Mouse (Mus musculus): ENCODE data around the gene Olfr628. TPM values are rescaled to one million over a fixed set of nuclear protein-coding genes. Genes with fewer than 3 reads are reported as not detected.
"Not testable (repeated sequence)": the region's sequence is repeated elsewhere in the genome, so short reads cannot be mapped to it uniquely, and the experiment has no call there.

The Olfr628 gene
- not detected in 2 replicates for polyA plus RNA-seq (2011; ENCODE audit: insufficient read length, low read depth, missing spikeins)

DNA sequence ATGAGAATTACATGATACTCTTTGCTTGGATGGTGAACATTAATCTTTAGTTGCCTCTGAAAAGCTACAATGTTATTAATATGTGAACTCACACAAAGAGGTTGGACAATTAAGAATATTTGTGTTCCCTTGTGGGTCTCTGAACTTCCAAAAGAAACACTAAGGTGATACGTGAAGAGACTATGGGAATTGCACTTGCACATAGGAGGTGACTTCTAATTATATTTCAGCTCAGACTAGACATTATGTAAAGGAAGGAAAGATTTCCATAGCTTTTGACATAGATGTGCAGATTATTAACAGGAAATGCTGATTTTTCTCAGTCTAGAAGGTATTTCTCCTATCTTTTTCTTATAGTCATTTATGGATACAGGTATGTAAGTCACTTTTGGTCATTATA is at the start of gene Olfr628:
Olfr628 (plus strand) TSS at position 301 of the 400 bp plus-strand sequence.
- H3K4me3 ChIP-seq (ENCODE audit: insufficient read depth, low read length): no peak within 1 kb of the TSS
- no peak within 1 kb of the TSS for H3K27ac ChIP-seq (ENCODE audit: insufficient read depth, low read length)
- TF ChIP-seq POLR2A (IDR thresholded peaks at IDR 0.05; ENCODE audit: low read depth, low read length): no peak
- no peaks in the 10 kb centered on the region for H3K4me1 ChIP-seq (ENCODE audit: control insufficient read depth, insufficient read depth, low read length)

GRCm38 (mm10) chr7:103682420-103682819 is 47.8 kb upstream of the Olfr628 start, which contains the start of gene Olfr625-ps1:
Olfr625-ps1 (plus strand) TSS chr7:103682720.
- no peak within 1 kb of the TSS for H3K4me3 ChIP-seq (ENCODE audit: insufficient read depth, low read length)
- H3K4me1 ChIP-seq (ENCODE audit: control insufficient read depth, insufficient read depth, low read length): no peaks in the 10 kb centered on the region
- H3K27ac ChIP-seq (ENCODE audit: insufficient read depth, low read length): no peak within 1 kb of the TSS
- TF ChIP-seq CTCF (IDR thresholded peaks at IDR 0.05; ENCODE audit: borderline replicate concordance, insufficient read depth, low read length) (no peak), POLR2A (IDR thresholded peaks at IDR 0.05; ENCODE audit: low read depth, low read length) (no peak)

- TF ChIP-seq POLR2A (IDR thresholded peaks at IDR 0.05; ENCODE audit: low read depth, low read length) (no peak), CTCF (IDR thresholded peaks at IDR 0.05; ENCODE audit: borderline replicate concordance, insufficient read depth, low read length) (no peak)
- H3K4me3 ChIP-seq (ENCODE audit: insufficient read depth, low read length): no peak overlapping the region
Measured at GRCm38 (mm10) chr7:103699469-103699868, 30.7 kb upstream of the Olfr628 start.

GRCm38 (mm10) chr7:103712024-103712423 is 18.1 kb upstream of the Olfr628 start:
- Histone ChIP-seq H3K4me1 (ENCODE audit: control insufficient read depth, insufficient read depth, low read length) (no peaks in the 10 kb centered on the region), H3K4me3 (ENCODE audit: insufficient read depth, low read length) (no peak overlapping the region), H3K27ac (ENCODE audit: insufficient read depth, low read length) (no peak overlapping the region)
- TF ChIP-seq POLR2A (IDR thresholded peaks at IDR 0.05; ENCODE audit: low read depth, low read length): no peak
- TF ChIP-seq CTCF (IDR thresholded peaks at IDR 0.05; ENCODE audit: borderline replicate concordance, insufficient read depth, low read length): no peak

More at GRCm38 (mm10) chr7:103699469-103699868, 30.7 kb upstream of the Olfr628 start:
- no peak overlapping the region for H3K27ac ChIP-seq (ENCODE audit: insufficient read depth, low read length)
- H3K4me1 ChIP-seq (ENCODE audit: control insufficient read depth, insufficient read depth, low read length): no peaks in the 10 kb centered on the region

GRCm38 (mm10) chr7:103714371-103714770 is 15.8 kb upstream of the Olfr628 start, which contains the start of gene Olfr243:
Olfr243 (plus strand) TSS chr7:103714671.
- H3K27ac ChIP-seq (ENCODE audit: insufficient read depth, low read length): no peak within 1 kb of the TSS

GRCm38 (mm10) chr7:103716398-103716797 is 13.8 kb upstream of the Olfr628 start:
- not testable (repeated sequence) for H3K27ac ChIP-seq (ENCODE audit: insufficient read depth, low read length); H3K4me3 ChIP-seq (ENCODE audit: insufficient read depth, low read length); H3K4me1 ChIP-seq (ENCODE audit: control insufficient read depth, insufficient read depth, low read length)

More at GRCm38 (mm10) chr7:103714371-103714770, 15.8 kb upstream of the Olfr628 start, which contains the start of gene Olfr243:
- H3K4me1 ChIP-seq (ENCODE audit: control insufficient read depth, insufficient read depth, low read length): no peaks in the 10 kb centered on the region
- TF ChIP-seq POLR2A (IDR thresholded peaks at IDR 0.05; ENCODE audit: low read depth, low read length) (no peak), CTCF (IDR thresholded peaks at IDR 0.05; ENCODE audit: borderline replicate concordance, insufficient read depth, low read length) (no peak)
- no peak within 1 kb of the TSS for H3K4me3 ChIP-seq (ENCODE audit: insufficient read depth, low read length)

DNA sequence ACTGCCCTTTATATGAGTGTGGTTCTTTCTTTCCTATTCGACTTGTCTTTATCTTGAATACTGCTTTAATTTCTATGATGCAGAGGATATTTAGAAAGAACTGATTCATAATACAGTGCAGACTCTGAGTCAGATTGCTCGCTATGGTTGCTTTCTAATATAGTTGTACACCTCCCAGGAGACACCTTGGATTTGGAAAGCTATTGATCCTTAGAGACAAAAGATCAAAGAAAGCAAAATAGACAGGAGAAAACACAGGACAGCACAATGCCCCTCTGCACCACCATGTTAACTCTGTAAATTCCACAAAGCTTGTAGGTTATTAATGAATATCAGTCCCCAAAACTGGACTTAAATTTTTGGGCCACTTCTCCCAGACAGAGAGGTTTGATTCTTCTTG is 14.7 kb downstream of the Olfr628 start, which contains the start of gene Olfr629:
Olfr629 (minus strand) TSS at position 101 of the 400 bp plus-strand sequence.
- TF ChIP-seq POLR2A (IDR thresholded peaks at IDR 0.05; ENCODE audit: low read depth, low read length): no peak
- TF ChIP-seq CTCF (IDR thresholded peaks at IDR 0.05; ENCODE audit: borderline replicate concordance, insufficient read depth, low read length): no peak
- Histone ChIP-seq H3K27ac (ENCODE audit: insufficient read depth, low read length) (no peak within 1 kb of the TSS), H3K4me1 (ENCODE audit: control insufficient read depth, insufficient read depth, low read length) (no peaks in the 10 kb centered on the region), H3K4me3 (ENCODE audit: insufficient read depth, low read length) (no peak within 1 kb of the TSS)

GRCm38 (mm10) chr7:103757233-103757632 is 27.1 kb downstream of the Olfr628 start, which contains the start of gene Olfr630:
Olfr630 (minus strand) TSS chr7:103757333.
- Histone ChIP-seq H3K4me1 (ENCODE audit: control insufficient read depth, insufficient read depth, low read length) (no peaks in the 10 kb centered on the region), H3K27ac (ENCODE audit: insufficient read depth, low read length) (no peak within 1 kb of the TSS), H3K4me3 (ENCODE audit: insufficient read depth, low read length) (no peak within 1 kb of the TSS)
- no peak for TF ChIP-seq POLR2A (IDR thresholded peaks at IDR 0.05; ENCODE audit: low read depth, low read length)
- no peak for TF ChIP-seq CTCF (IDR thresholded peaks at IDR 0.05; ENCODE audit: borderline replicate concordance, insufficient read depth, low read length)

DNA sequence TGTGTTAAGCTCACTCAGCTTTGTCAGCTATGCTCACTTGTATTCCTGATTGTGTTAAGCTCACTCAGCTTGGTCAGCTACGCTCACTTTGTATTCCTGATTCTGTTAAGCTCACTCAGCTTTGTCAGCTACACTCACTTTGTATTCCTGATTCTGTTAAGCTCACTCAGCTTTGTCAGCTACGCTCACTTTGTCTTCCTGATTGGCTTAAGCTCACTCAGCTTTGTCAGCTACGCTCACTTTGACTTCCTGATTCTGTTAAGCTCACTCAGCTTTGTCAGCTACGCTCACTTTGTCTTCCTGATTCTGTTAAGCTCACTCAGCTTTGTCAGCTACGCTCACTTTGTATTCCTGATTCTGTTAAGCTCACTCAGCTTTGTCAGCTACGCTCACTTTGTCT is 32.0 kb downstream of the Olfr628 start:
- H3K27ac ChIP-seq (ENCODE audit: insufficient read depth, low read length); H3K4me3 ChIP-seq (ENCODE audit: insufficient read depth, low read length); H3K4me1 ChIP-seq (ENCODE audit: control insufficient read depth, insufficient read depth, low read length): not testable (repeated sequence)

- not testable (repeated sequence) for H3K27ac ChIP-seq (ENCODE audit: insufficient read depth, low read length); H3K4me1 ChIP-seq (ENCODE audit: control insufficient read depth, insufficient read depth, low read length); H3K4me3 ChIP-seq (ENCODE audit: insufficient read depth, low read length)
Measured at GRCm38 (mm10) chr7:103767687-103768086, 37.5 kb downstream of the Olfr628 start.

GRCm38 (mm10) chr7:103771494-103771893 is 41.3 kb downstream of the Olfr628 start, which contains the start of gene Olfr69:
Olfr69 (minus strand) TSS chr7:103771594.
- TF ChIP-seq CTCF (IDR thresholded peaks at IDR 0.05; ENCODE audit: borderline replicate concordance, insufficient read depth, low read length) (no peak), POLR2A (IDR thresholded peaks at IDR 0.05; ENCODE audit: low read depth, low read length) (no peak)
- no peaks in the 10 kb centered on the region for H3K4me1 ChIP-seq (ENCODE audit: control insufficient read depth, insufficient read depth, low read length)

GRCm38 (mm10) chr7:103777652-103778051 is 47.5 kb downstream of the Olfr628 start:
- not testable (repeated sequence) for H3K4me1 ChIP-seq (ENCODE audit: control insufficient read depth, insufficient read depth, low read length); H3K4me3 ChIP-seq (ENCODE audit: insufficient read depth, low read length); H3K27ac ChIP-seq (ENCODE audit: insufficient read depth, low read length)

More at GRCm38 (mm10) chr7:103771494-103771893, 41.3 kb downstream of the Olfr628 start, which contains the start of gene Olfr69:
- Histone ChIP-seq H3K4me3 (ENCODE audit: insufficient read depth, low read length) (no peak within 1 kb of the TSS), H3K27ac (ENCODE audit: insufficient read depth, low read length) (no peak within 1 kb of the TSS)
